Mouse (Mus musculus): ENCODE measurements around the gene Sobp.

Sobp gene

GRCm38 (mm10) chr10:43155046-43155560 is 19.2 kb downstream of the Sobp start:
- peak; percentile 39 for DNase-seq

- no peak for DNase-seq
Observed at GRCm38 (mm10) chr10:43152643-43153042, 21.7 kb downstream of the Sobp start.

GRCm38 (mm10) chr10:43148456-43148855 is 25.9 kb downstream of the Sobp start:
- no peak for DNase-seq

GRCm38 (mm10) chr10:43143173-43143572 is 31.2 kb downstream of the Sobp start:
- DNase-seq: no peak

GRCm38 (mm10) chr10:43134027-43134426 is 40.3 kb downstream of the Sobp start:
- DNase-seq: no peak

- no peak for DNase-seq
Observed at GRCm38 (mm10) chr10:43128750-43129149, 45.6 kb downstream of the Sobp start.

- DNase-seq: no peak
Observed at GRCm38 (mm10) chr10:43124561-43124960, 49.8 kb downstream of the Sobp start.

GRCm38 (mm10) chr10:43124156-43124555 is 50.2 kb downstream of the Sobp start:
- no peak for DNase-seq

- no peak for DNase-seq
Observed at GRCm38 (mm10) chr10:43123422-43123821, 50.9 kb downstream of the Sobp start.

GRCm38 (mm10) chr10:43120688-43121450 is 53.5 kb downstream of the Sobp start:
- no peak for DNase-seq

- no peak for DNase-seq
Observed at GRCm38 (mm10) chr10:43116083-43116927, 58.0 kb downstream of the Sobp start.

- DNase-seq: no peak
Observed at GRCm38 (mm10) chr10:43112296-43112695, 62.0 kb downstream of the Sobp start.

- peak; percentile 35 for DNase-seq
Observed at GRCm38 (mm10) chr10:43106616-43107015, 67.7 kb downstream of the Sobp start.

- DNase-seq: no peak
Observed at GRCm38 (mm10) chr10:43106196-43106595, 68.1 kb downstream of the Sobp start.

- DNase-seq: no peak
Observed at GRCm38 (mm10) chr10:43100513-43100912, 73.8 kb downstream of the Sobp start.

- no peak for DNase-seq
Observed at GRCm38 (mm10) chr10:43099229-43099628, 75.1 kb downstream of the Sobp start.

GRCm38 (mm10) chr10:43097755-43098154 is 76.6 kb downstream of the Sobp start:
- no peak for DNase-seq

- no peak for DNase-seq
Observed at GRCm38 (mm10) chr10:43096614-43097013, 77.7 kb downstream of the Sobp start.

- no peak for DNase-seq
Observed at GRCm38 (mm10) chr10:43094537-43094936, 79.8 kb downstream of the Sobp start.

- no peak for DNase-seq
Observed at GRCm38 (mm10) chr10:43093440-43093839, 80.9 kb downstream of the Sobp start.

- no peak for DNase-seq
Observed at GRCm38 (mm10) chr10:43090040-43090439, 84.3 kb downstream of the Sobp start.

- DNase-seq: no peak
Observed at GRCm38 (mm10) chr10:43087421-43087820, 86.9 kb downstream of the Sobp start.

- no peak for DNase-seq
Observed at GRCm38 (mm10) chr10:43086888-43087287, 87.4 kb downstream of the Sobp start.

- no peak for DNase-seq
Observed at GRCm38 (mm10) chr10:43084087-43084366, 90.3 kb downstream of the Sobp start.
